Mouse (Mus musculus): Measurements from ENCODE around the gene Srcin1.

- TF ChIP-seq CTCF (IDR thresholded peaks at IDR 0.05; ENCODE audit: control insufficient read depth, insufficient read depth, insufficient read length) (no peak), USF1 (IDR thresholded peaks at IDR 0.05; ENCODE audit: low read depth) (no peak), MYOG (IDR thresholded peaks at IDR 0.05; ENCODE audit: control insufficient read depth, extremely low read depth, insufficient read length) (no peak), MAX (IDR thresholded peaks at IDR 0.05) (no peak), FOSL1 (IDR thresholded peaks at IDR 0.05; ENCODE audit: insufficient read depth, low read length, poor library complexity, severe bottlenecking) (no peak)
Measured at GRCm38 (mm10) chr11:97569301-97569724, 6.7 kb downstream of the Srcin1 start.

Data from C2C12 (cell line).